ENCODE assay signal across 28 mouse cellular contexts in genomic region chr14:76177230-76177629, GRCm38 (mm10).
DNase-seq lines count a peak whose midpoint lies in the region; ATAC-seq lines count a peak whose summit lies in the region.
"Had no signal": no experiment of that assay in that cellular context is flagged by ENCODE, and none has a peak within 500 bp of the region (broad histone marks: within the 10 kb centered on the region; RNA-seq: fewer than 3 reads in every experiment).

No protein-coding gene starts in this region.

- no peak overlapping the region for H3K9ac ChIP-seq in hindbrain, embryonic 13.5 days
- H3K9ac ChIP-seq: embryonic facial prominence, embryonic 13.5 days; forebrain, embryonic 13.5 days; heart, embryonic 12.5 days; heart, embryonic 15.5 days; hindbrain, embryonic 15.5 days had no signal

- H3K4me2 ChIP-seq in hindbrain, embryonic 13.5 days: no peak overlapping the region
- H3K4me2 ChIP-seq: embryonic facial prominence, embryonic 13.5 days; forebrain, embryonic 13.5 days; heart, embryonic 12.5 days; heart, embryonic 15.5 days; hindbrain, embryonic 15.5 days had no signal

- H3K27me3 ChIP-seq in hindbrain, embryonic 10.5 days (ENCODE audit: insufficient read depth, poor library complexity, severe bottlenecking): no peaks in the 10 kb centered on the region
- H3K27me3 ChIP-seq in hindbrain, embryonic 13.5 days: no peaks in the 10 kb centered on the region
- H3K27me3 ChIP-seq: embryonic facial prominence, embryonic 13.5 days; forebrain, embryonic 13.5 days; heart, embryonic 12.5 days; heart, embryonic 15.5 days; hindbrain, embryonic 15.5 days had no signal

- peaks cover 22% of the 10 kb centered on the region for H3K4me1 ChIP-seq in hindbrain, embryonic 10.5 days (replicated peaks)
- peaks cover 18% of the 10 kb centered on the region for H3K4me1 ChIP-seq in hindbrain, embryonic 13.5 days (replicated peaks)
- H3K4me1 ChIP-seq: heart, embryonic 12.5 days; heart, embryonic 15.5 days had no signal

- 95% methylated on average over 9 of the region's 9 CpGs for WGBS in hindbrain, embryonic 10.5 days
- WGBS in hindbrain, embryonic 13.5 days: 96% methylated on average over 9 of the region's 9 CpGs

- ATAC-seq in hindbrain, embryonic 13.5 days (ENCODE audit: low FRiP score): no peak
- peak; percentile 67 for ATAC-seq in CD4-positive, CD25-positive, alpha-beta regulatory T cell, adult 4 months
- ATAC-seq: forebrain, embryonic 13.5 days; forebrain, embryonic 16.5 days; intestine, embryonic 16.5 days had no signal

- no peak overlapping the region for H3K4me3 ChIP-seq in hindbrain, embryonic 10.5 days
- no peak overlapping the region for H3K4me3 ChIP-seq in hindbrain, embryonic 13.5 days
- H3K4me3 ChIP-seq: embryonic facial prominence, embryonic 10.5 days; embryonic facial prominence, embryonic 13.5 days; erythroblast, embryonic 14.5 days; forebrain, embryonic 13.5 days; heart, embryonic 12.5 days; heart, embryonic 15.5 days; hindbrain, embryonic 15.5 days had no signal

- no peaks in the 10 kb centered on the region for H3K36me3 ChIP-seq in hindbrain, embryonic 10.5 days
- H3K36me3 ChIP-seq in hindbrain, embryonic 13.5 days: no peaks in the 10 kb centered on the region
- H3K36me3 ChIP-seq: embryonic facial prominence, embryonic 10.5 days; embryonic facial prominence, embryonic 13.5 days; heart, embryonic 12.5 days; heart, embryonic 15.5 days; hindbrain, embryonic 15.5 days had no signal

- no peak for DNase-seq in hindbrain, embryonic 10.5 days (ENCODE audit: low spot score)
- peak; percentile 27 for DNase-seq in CD4-positive helper T cell, adult 2 months (ENCODE audit: low read depth, low spot score)
- DNase-seq in induced T-regulatory cell, adult 2 months (ENCODE audit: low read depth): peak; percentile 55
- no peak for DNase-seq in adrenal gland, adult 2 months
- DNase-seq in cerebellum, adult 9-10 months: no peak
- DNase-seq: adrenal gland, postnatal 10 days; adrenal gland, postnatal 36 days; B cell, adult 2 months; cerebellum, adult 18-20 months; cerebellum, adult 9-11 months; cerebellum, postnatal 36 days; embryo, embryonic 11 days; gastrocnemius, postnatal 25 days; heart, adult 18-20 months; heart, postnatal 10 days; heart, postnatal 36 days; kidney, adult 18-20 months had no signal

- H3K9me3 ChIP-seq in hindbrain, embryonic 10.5 days: no peaks in the 10 kb centered on the region
- no peaks in the 10 kb centered on the region for H3K9me3 ChIP-seq in hindbrain, embryonic 13.5 days
- H3K9me3 ChIP-seq: embryonic facial prominence, embryonic 10.5 days; embryonic facial prominence, embryonic 13.5 days; forebrain, embryonic 13.5 days; heart, embryonic 12.5 days; heart, embryonic 15.5 days; hindbrain, embryonic 15.5 days had no signal

- H3K27ac ChIP-seq in hindbrain, embryonic 10.5 days: peak overlapping the region; percentile 66; the same call in 1 of the 2 replicates
- no peak overlapping the region for H3K27ac ChIP-seq in hindbrain, embryonic 13.5 days
- H3K27ac ChIP-seq: embryonic facial prominence, embryonic 10.5 days; embryonic facial prominence, embryonic 13.5 days; forebrain, embryonic 13.5 days; heart, embryonic 15.5 days; hindbrain, embryonic 15.5 days had no signal

Comparison
In these comparisons a context has a peak if more than half of its experiments do, and no peak if none do; other contexts are left out.
1. DNase-seq: peak in CD4-positive helper T cell, adult 2 months (single experiment) and induced T-regulatory cell, adult 2 months (single experiment); none in hindbrain, embryonic 10.5 days (single experiment), adrenal gland, adult 2 months (single experiment) and cerebellum, adult 9-10 months (single experiment).